Mouse (Mus musculus) telencephalon, adult 2 months (tissue): ENCODE results near the gene Il9.

Experiments
- DNase-seq: peaks from one replicate; pipeline ENCODE4 v3.0.0-alpha.2; 2011; ENCODE audit warnings: low read depth, low spot score

Il9 gene

GRCm38 (mm10) chr13:56471211-56471610, 10.8 kb downstream of the Il9 start:
- DNase-seq = no peak

- no peak for DNase-seq
Measured at GRCm38 (mm10) chr13:56468536-56468935, 13.5 kb downstream of the Il9 start.

DNA sequence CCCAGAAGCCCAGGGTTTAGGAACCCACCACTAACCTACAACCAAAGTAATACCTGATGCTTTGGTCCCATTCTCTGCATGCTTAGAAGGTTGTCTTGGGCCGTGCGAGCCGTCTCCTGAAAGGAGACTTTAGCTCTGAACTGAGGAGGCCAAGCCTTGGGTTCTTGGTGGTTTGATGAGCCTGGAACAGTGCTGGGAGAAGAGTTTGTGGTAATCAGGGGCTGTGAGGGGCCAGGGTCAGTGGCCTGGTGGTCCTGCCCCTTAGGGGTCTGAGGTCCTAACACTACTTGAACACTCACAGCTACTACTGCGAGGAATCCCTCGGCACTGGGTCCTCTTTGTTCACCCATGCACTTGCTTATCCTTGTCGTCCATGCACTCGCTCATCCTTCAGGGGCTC, 14.3 kb downstream of the Il9 start:
- no peak for DNase-seq

- DNase-seq = no peak
Measured at GRCm38 (mm10) chr13:56463750-56464149, 18.3 kb downstream of the Il9 start.

GRCm38 (mm10) chr13:56463261-56463660, 18.8 kb downstream of the Il9 start:
- no peak for DNase-seq

- no peak for DNase-seq
Measured at GRCm38 (mm10) chr13:56462791-56463190, 19.3 kb downstream of the Il9 start.

DNA sequence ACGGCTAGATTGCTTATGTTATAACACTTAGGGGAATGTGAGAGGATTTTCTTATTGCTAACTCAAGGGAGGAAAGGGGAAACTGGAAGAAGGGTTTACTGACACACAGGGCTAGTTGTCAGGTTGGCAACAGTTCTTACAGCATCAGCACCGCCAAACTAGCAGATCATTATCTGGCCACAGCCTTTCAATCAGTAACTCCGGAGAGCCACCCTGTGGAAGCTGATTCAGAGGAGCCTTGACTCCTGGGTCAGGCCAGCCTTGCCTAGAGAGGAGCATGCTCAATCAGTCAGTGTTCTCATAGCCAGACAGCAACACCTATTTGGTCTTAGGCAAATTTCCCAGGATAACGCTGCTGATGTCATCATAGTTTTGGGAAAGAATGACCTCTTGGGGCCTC, 20.6 kb downstream of the Il9 start:
- no peak for DNase-seq

GRCm38 (mm10) chr13:56458001-56458400, 24.0 kb downstream of the Il9 start:
- DNase-seq = no peak

GRCm38 (mm10) chr13:56450035-56450434, 32.0 kb downstream of the Il9 start:
- DNase-seq = no peak

- no peak for DNase-seq
Measured at GRCm38 (mm10) chr13:56449239-56450030, 32.6 kb downstream of the Il9 start.

- DNase-seq = no peak
Measured at GRCm38 (mm10) chr13:56444996-56445395, 37.0 kb downstream of the Il9 start.

GRCm38 (mm10) chr13:56444112-56444511, 37.9 kb downstream of the Il9 start:
- DNase-seq = no peak

DNA sequence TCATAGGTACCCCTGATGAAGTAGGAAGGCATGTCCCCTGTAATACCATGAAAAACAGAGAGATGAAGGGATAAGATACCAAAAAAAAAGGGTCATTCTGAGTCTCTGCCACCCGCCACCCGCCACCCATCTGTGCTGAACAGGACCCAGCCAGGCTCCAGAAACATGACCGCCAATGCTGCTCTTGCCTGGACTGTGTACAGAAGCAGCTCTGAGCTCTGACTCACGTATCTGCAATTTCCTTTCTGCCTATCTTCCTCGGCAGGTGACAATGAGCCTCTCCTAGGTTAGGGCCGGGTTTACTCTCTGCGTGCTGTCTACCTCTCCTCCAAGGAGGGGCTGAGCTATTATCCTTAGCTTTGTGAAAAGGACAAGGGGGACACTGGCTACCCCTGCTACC, 38.6 kb downstream of the Il9 start:
- DNase-seq = no peak

- DNase-seq = no peak
Measured at GRCm38 (mm10) chr13:56438211-56439075, 43.6 kb downstream of the Il9 start, which contains the start of gene Slc25a48. Slc25a48 (plus strand) TSS chr13:56438355.

- DNase-seq = no peak
Measured at GRCm38 (mm10) chr13:56435615-56436287, 46.3 kb downstream of the Il9 start.

GRCm38 (mm10) chr13:56434311-56434751, 47.7 kb downstream of the Il9 start:
- DNase-seq = no peak

DNA sequence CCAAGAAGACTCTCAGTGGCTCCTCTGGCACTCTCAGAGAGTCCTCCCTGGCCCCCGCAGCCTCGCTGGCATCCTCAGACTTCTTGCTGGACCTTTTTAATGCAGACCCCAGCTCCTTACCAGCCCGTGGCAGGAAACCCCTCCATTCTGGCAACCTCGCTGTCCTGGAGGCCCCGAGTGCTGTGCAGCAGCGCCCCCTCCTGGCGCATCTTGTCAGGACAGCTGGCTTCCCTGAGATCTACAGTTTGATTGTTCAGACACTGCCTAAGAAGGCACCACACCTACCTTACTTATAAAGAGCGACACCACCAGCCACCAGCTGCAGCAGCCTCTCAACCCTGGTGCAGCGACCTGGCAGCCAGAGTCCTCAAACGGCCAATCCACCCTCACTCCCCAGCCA, 48.6 kb downstream of the Il9 start:
- no peak for DNase-seq

DNA sequence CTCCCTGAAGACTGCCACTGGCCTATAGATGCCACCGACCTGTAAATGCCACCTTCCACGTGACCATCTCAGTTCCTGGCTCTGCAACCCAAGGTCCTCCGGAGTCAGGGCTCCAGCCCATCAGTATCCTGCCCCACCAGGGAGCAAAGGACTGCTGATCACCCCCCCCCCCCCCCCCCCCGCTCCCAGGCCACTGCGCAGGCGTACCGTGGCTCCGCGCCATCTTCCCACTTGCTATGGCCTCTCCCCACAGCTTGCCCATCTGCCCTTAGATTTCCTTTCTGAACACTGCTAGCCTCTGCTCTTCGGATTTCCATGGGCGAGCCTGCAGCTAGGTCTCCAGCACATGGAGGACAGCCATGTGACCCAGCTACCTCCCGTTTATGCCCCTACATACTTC, 49.5 kb downstream of the Il9 start:
- DNase-seq = no peak
